Mouse (Mus musculus): ENCODE measurements around the gene Ly6g6d. TPM values are rescaled to one million over a fixed set of nuclear protein-coding genes. Genes with fewer than 3 reads are reported as not detected.

Ly6g6d gene
- total RNA-seq, 1 experiment, result 1.6 TPM

DNA sequence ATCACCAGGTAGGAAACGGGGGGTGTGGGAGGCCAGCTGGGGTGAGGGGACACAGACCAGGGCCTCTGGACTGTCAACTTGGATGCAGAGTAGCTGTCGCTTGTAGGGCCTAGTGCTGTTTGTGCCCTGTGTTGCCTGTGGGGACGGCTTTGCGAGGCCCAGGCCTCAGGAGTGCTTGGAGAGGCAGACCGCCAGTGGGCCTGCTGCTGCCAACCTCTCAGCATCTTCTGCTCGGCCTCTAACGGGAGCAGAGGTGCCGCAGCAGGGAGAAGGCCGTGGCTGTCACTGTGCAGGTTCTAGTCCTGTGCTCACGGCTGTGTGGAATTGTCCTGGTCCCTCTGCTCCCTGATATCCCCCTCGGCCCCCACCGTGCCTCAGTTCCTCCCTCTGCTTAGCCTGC, 18.7 kb upstream of the Ly6g6d start:
- TF ChIP-seq ZC3H11A (IDR thresholded peaks at IDR 0.05; ENCODE audit: borderline replicate concordance, low read depth, low read length) (no peak), MAFK (IDR thresholded peaks at IDR 0.05; ENCODE audit: insufficient read depth, low read depth, low read length) (no peak), ZNF384 (IDR thresholded peaks at IDR 0.05; ENCODE audit: low read depth, low read length) (no peak), HCFC1 (IDR thresholded peaks at IDR 0.05; ENCODE audit: borderline replicate concordance, insufficient read depth, low read length) (no peak), CHD2 (IDR thresholded peaks at IDR 0.05; ENCODE audit: low read depth, low read length) (no peak)
- H3K4me1 ChIP-seq (ENCODE audit: control insufficient read depth in 2 of 2, insufficient read depth in 2 of 2, low read length in 2 of 2, poor library complexity in 1 of 2), result peaks cover 0 to 8% of the 10 kb centered on the region in 2 experiments; a peak in 1 of 4 replicates
- no peak overlapping the region for H3K4me3 ChIP-seq (ENCODE audit: insufficient read depth in 1 of 2, low read depth in 1 of 2, low read length in 2 of 2, poor library complexity in 1 of 2, severe bottlenecking in 1 of 2)
- H3K36me3 ChIP-seq (ENCODE audit: control insufficient read depth, insufficient read depth, low read length, poor library complexity, severe bottlenecking), result peaks cover 21% of the 10 kb centered on the region; the same call in 1 of the 2 replicates
- H3K27ac ChIP-seq (ENCODE audit: insufficient read depth, low read depth, low read length, poor library complexity, severe bottlenecking), result no peak overlapping the region
- no peak overlapping the region for H3K9ac ChIP-seq (ENCODE audit: insufficient read depth, low read depth, low read length, poor library complexity, severe bottlenecking)
- in situ Hi-C loops (cut with MboI; ENCODE audit: low sequenced_read_pairs in 2 of 2, unreplicated experiment in 2 of 2), result no loop called here
- H3K9me3 ChIP-seq (ENCODE audit: control insufficient read depth, insufficient read depth, low read depth, low read length), result no peaks in the 10 kb centered on the region
- DNase-seq (ENCODE audit: low read depth, low spot score), result no peak

- peaks cover 16% of the 10 kb centered on the region; the same call in 1 of the 2 replicates for H3K36me3 ChIP-seq (ENCODE audit: control insufficient read depth, insufficient read depth, low read length, poor library complexity, severe bottlenecking)
- no peak overlapping the region for H3K4me3 ChIP-seq (ENCODE audit: insufficient read depth in 1 of 2, low read depth in 1 of 2, low read length in 2 of 2, poor library complexity in 1 of 2, severe bottlenecking in 1 of 2)
- no peak overlapping the region for H3K9ac ChIP-seq (ENCODE audit: insufficient read depth, low read depth, low read length, poor library complexity, severe bottlenecking)
- peaks cover 0 to 4% of the 10 kb centered on the region in 2 experiments; a peak in 1 of 4 replicates for H3K4me1 ChIP-seq (ENCODE audit: control insufficient read depth in 2 of 2, insufficient read depth in 2 of 2, low read length in 2 of 2, poor library complexity in 1 of 2)
- no peaks in the 10 kb centered on the region for H3K9me3 ChIP-seq (ENCODE audit: control insufficient read depth, insufficient read depth, low read depth, low read length)
- no peak overlapping the region for H3K27ac ChIP-seq (ENCODE audit: insufficient read depth, low read depth, low read length, poor library complexity, severe bottlenecking)
- no peak for DNase-seq (ENCODE audit: low read depth, low spot score)
- no peak for TF ChIP-seq CHD2 (IDR thresholded peaks at IDR 0.05; ENCODE audit: low read depth, low read length)
- TF ChIP-seq ZC3H11A (IDR thresholded peaks at IDR 0.05; ENCODE audit: borderline replicate concordance, low read depth, low read length), result no peak
- TF ChIP-seq HCFC1 (IDR thresholded peaks at IDR 0.05; ENCODE audit: borderline replicate concordance, insufficient read depth, low read length), result no peak
- TF ChIP-seq MAFK (IDR thresholded peaks at IDR 0.05; ENCODE audit: insufficient read depth, low read depth, low read length), result no peak
- no peak for TF ChIP-seq ZNF384 (IDR thresholded peaks at IDR 0.05; ENCODE audit: low read depth, low read length)
- in situ Hi-C loops (cut with MboI; ENCODE audit: low sequenced_read_pairs in 2 of 2, unreplicated experiment in 2 of 2), result no loop called here
Observed at GRCm38 (mm10) chr17:35094475-35095365, 16.9 kb upstream of the Ly6g6d start.

DNA sequence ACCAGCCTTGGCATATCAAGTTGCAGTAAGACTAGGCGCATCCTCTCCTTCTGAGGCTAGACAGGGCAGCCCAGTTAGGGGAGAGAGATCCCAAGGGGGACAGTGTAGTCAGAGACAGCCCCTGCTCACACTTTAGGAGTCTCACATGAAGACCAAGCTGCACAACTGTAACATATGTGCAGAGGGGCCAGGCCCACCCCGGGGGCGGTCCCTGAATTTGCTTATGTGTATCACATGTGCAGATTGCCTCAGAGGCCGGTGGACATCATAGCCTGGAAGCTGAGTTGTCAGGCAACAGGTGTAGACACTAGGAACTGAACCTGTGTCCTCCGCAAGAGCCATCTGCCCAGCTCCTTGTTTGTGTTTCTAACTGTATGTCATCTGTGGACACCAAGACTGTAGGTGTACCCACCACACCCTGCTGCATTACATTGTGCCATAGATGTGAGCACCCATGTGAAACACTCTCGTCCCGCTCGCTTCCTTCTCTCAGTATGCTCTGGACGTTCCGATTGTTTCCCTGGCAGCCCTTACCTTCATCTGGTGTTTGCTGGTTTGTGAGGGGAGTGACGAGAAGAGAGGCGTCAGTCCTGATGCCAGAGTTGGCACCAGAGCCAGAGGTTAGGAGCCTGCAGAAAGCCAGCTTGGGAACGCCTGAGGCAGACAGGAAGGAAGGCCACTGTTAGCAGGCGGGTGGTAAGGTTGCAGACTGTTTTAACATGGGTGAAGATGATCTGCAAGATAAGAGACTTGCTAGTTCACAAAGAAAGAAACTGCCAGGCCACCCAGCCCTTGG, 14.7 kb upstream of the Ly6g6d start:
- no peaks in the 10 kb centered on the region for H3K9me3 ChIP-seq (ENCODE audit: control insufficient read depth, insufficient read depth, low read depth, low read length)
- in situ Hi-C loops (cut with MboI; ENCODE audit: low sequenced_read_pairs in 2 of 2, unreplicated experiment in 2 of 2), result no loop called here
- DNase-seq (ENCODE audit: low read depth, low spot score), result no peak
- H3K9ac ChIP-seq (ENCODE audit: insufficient read depth, low read depth, low read length, poor library complexity, severe bottlenecking), result no peak overlapping the region
- no peak overlapping the region for H3K4me3 ChIP-seq (ENCODE audit: insufficient read depth in 1 of 2, low read depth in 1 of 2, low read length in 2 of 2, poor library complexity in 1 of 2, severe bottlenecking in 1 of 2)
- no peak overlapping the region for H3K27ac ChIP-seq (ENCODE audit: insufficient read depth, low read depth, low read length, poor library complexity, severe bottlenecking)
- TF ChIP-seq CHD2 (IDR thresholded peaks at IDR 0.05; ENCODE audit: low read depth, low read length) (no peak), HCFC1 (IDR thresholded peaks at IDR 0.05; ENCODE audit: borderline replicate concordance, insufficient read depth, low read length) (no peak), ZC3H11A (IDR thresholded peaks at IDR 0.05; ENCODE audit: borderline replicate concordance, low read depth, low read length) (no peak), ZNF384 (IDR thresholded peaks at IDR 0.05; ENCODE audit: low read depth, low read length) (no peak), MAFK (IDR thresholded peaks at IDR 0.05; ENCODE audit: insufficient read depth, low read depth, low read length) (no peak)
- H3K4me1 ChIP-seq (ENCODE audit: control insufficient read depth in 2 of 2, insufficient read depth in 2 of 2, low read length in 2 of 2, poor library complexity in 1 of 2), result peaks cover 0 to 2% of the 10 kb centered on the region in 2 experiments; a peak in 1 of 4 replicates
- H3K36me3 ChIP-seq (ENCODE audit: control insufficient read depth, insufficient read depth, low read length, poor library complexity, severe bottlenecking), result peaks cover 12% of the 10 kb centered on the region; the same call in 1 of the 2 replicates

DNA sequence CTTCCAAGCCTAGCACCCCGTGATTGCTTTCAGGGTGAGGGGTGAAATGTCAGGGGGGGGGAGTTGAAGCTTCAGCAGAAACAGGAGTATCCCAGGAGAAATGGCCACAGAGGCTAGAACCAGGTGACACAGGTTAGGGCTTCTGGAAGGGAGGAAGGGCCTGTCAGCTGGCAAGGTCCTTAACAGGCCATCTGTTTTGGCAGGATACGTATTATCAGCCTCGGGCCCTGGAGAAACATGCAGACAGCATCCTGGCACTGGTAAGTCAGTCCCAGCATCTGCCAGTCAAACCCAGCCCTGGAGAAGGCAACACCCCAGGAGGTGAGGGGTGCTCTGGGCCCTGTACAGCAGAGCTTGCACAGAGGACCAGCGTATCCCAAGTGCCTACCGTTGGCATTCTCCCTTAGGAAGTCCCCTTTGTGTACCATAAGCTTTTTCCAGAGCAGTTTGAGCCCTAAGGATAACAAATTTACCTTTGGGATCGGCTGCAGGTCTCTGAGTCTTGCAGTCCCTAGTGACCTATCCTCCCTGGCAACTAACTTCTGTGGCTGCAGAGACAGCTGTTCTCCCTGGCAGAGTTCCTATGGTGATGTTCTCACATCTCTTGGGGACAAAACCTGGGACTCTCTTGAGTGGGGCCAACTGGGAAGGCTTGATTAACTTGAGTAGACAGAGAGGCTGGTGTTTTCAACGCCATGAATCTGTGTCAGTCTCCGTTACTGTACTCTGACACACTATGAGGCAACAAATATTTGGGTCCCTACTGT, 12.5 kb upstream of the Ly6g6d start:
- in situ Hi-C loops (cut with MboI; ENCODE audit: low sequenced_read_pairs in 2 of 2, unreplicated experiment in 2 of 2), result no loop called here
- TF ChIP-seq MAFK (IDR thresholded peaks at IDR 0.05; ENCODE audit: insufficient read depth, low read depth, low read length) (no peak), HCFC1 (IDR thresholded peaks at IDR 0.05; ENCODE audit: borderline replicate concordance, insufficient read depth, low read length) (no peak), ZNF384 (IDR thresholded peaks at IDR 0.05; ENCODE audit: low read depth, low read length) (no peak), ZC3H11A (IDR thresholded peaks at IDR 0.05; ENCODE audit: borderline replicate concordance, low read depth, low read length) (no peak), CHD2 (IDR thresholded peaks at IDR 0.05; ENCODE audit: low read depth, low read length) (no peak)

More for the DNA sequence above, 12.5 kb upstream of the Ly6g6d start:
- H3K9me3 ChIP-seq (ENCODE audit: control insufficient read depth, insufficient read depth, low read depth, low read length), result no peaks in the 10 kb centered on the region
- DNase-seq (ENCODE audit: low read depth, low spot score), result no peak
- peak overlapping the region in 1 of 2 experiments; percentile 74; a peak in 2 of 4 replicates for H3K4me3 ChIP-seq (ENCODE audit: insufficient read depth in 1 of 2, low read depth in 1 of 2, low read length in 2 of 2, poor library complexity in 1 of 2, severe bottlenecking in 1 of 2)
- H3K9ac ChIP-seq (ENCODE audit: insufficient read depth, low read depth, low read length, poor library complexity, severe bottlenecking), result no peak overlapping the region
- H3K4me1 ChIP-seq (ENCODE audit: control insufficient read depth in 2 of 2, insufficient read depth in 2 of 2, low read length in 2 of 2, poor library complexity in 1 of 2), result peaks cover 0 to 2% of the 10 kb centered on the region in 2 experiments; a peak in 1 of 4 replicates
- peaks cover 8% of the 10 kb centered on the region; the same call in 1 of the 2 replicates for H3K36me3 ChIP-seq (ENCODE audit: control insufficient read depth, insufficient read depth, low read length, poor library complexity, severe bottlenecking)
- H3K27ac ChIP-seq (ENCODE audit: insufficient read depth, low read depth, low read length, poor library complexity, severe bottlenecking), result no peak overlapping the region
